Mouse (Mus musculus) erythroid progenitor cell, adult 5-6 weeks (primary cell): ENCODE measurements around the gene Cacna2d2. TPM values are rescaled to one million over a fixed set of nuclear protein-coding genes. Genes with fewer than 3 reads are reported as not detected.

ENCODE experiments used
- ATAC-seq: replicated peaks from 2 replicates; pipeline ENCODE4 v1.8.0; 2016; ENCODE audit warnings: moderate number of reproducible peaks, mild to moderate bottlenecking, moderate TSS enrichment, inconsistent platforms; ENCODE audit not compliant: poor library complexity, low FRiP score, severe bottlenecking
- total RNA-seq, 2 experiments: library from RNA; stranded (forward) in 1 of 2; stranded (reverse) in 1 of 2; fragments of 150-400 nt in 1 of 2; fragments of 186-747, 209-891 nt in 1 of 2; gene quantifications; 2 replicates each; pipeline versions ENCODE4 v1.2.3 to v1.2.4; 2015 to 2017; ENCODE audit warnings: low replicate concordance in 2 of 2

Cacna2d2 gene
- total RNA-seq, 2 experiments from 2014 or later: not detected

GRCm38 (mm10) chr9:107451891-107452521 is 52.6 kb downstream of the Cacna2d2 start:
- ATAC-seq: no peak

- ATAC-seq: no peak
Measured at GRCm38 (mm10) chr9:107452552-107452951, 53.1 kb downstream of the Cacna2d2 start.

- ATAC-seq: no peak
Measured at GRCm38 (mm10) chr9:107453151-107453550, 53.7 kb downstream of the Cacna2d2 start.

- no peak for ATAC-seq
Measured at GRCm38 (mm10) chr9:107456667-107457066, 57.3 kb downstream of the Cacna2d2 start.

GRCm38 (mm10) chr9:107462907-107463306 is 63.5 kb downstream of the Cacna2d2 start:
- ATAC-seq: no peak

- peak; percentile 74 for ATAC-seq
Measured at GRCm38 (mm10) chr9:107463509-107463908, 64.1 kb downstream of the Cacna2d2 start.

GRCm38 (mm10) chr9:107464130-107464529 is 64.7 kb downstream of the Cacna2d2 start:
- ATAC-seq: no peak

GRCm38 (mm10) chr9:107465657-107466056 is 66.2 kb downstream of the Cacna2d2 start:
- ATAC-seq: no peak

GRCm38 (mm10) chr9:107469213-107469795 is 69.9 kb downstream of the Cacna2d2 start:
- ATAC-seq: no peak

GRCm38 (mm10) chr9:107470427-107470826 is 71.0 kb downstream of the Cacna2d2 start:
- ATAC-seq: no peak

GRCm38 (mm10) chr9:107474016-107474415 is 74.6 kb downstream of the Cacna2d2 start:
- ATAC-seq: no peak

- ATAC-seq: no peak
Measured at GRCm38 (mm10) chr9:107478979-107479378, 79.6 kb downstream of the Cacna2d2 start.

GRCm38 (mm10) chr9:107479593-107479992 is 80.2 kb downstream of the Cacna2d2 start:
- no peak for ATAC-seq

- ATAC-seq: no peak
Measured at GRCm38 (mm10) chr9:107480477-107481069, 81.2 kb downstream of the Cacna2d2 start.

- ATAC-seq: no peak
Measured at GRCm38 (mm10) chr9:107481340-107481739, 81.9 kb downstream of the Cacna2d2 start.

GRCm38 (mm10) chr9:107482004-107482403 is 82.6 kb downstream of the Cacna2d2 start:
- no peak for ATAC-seq

- ATAC-seq: no peak
Measured at GRCm38 (mm10) chr9:107482770-107483169, 83.4 kb downstream of the Cacna2d2 start.

GRCm38 (mm10) chr9:107483714-107484113 is 84.3 kb downstream of the Cacna2d2 start:
- no peak for ATAC-seq

GRCm38 (mm10) chr9:107484302-107484701 is 84.9 kb downstream of the Cacna2d2 start:
- no peak for ATAC-seq

GRCm38 (mm10) chr9:107484766-107485165 is 85.4 kb downstream of the Cacna2d2 start:
- no peak for ATAC-seq

GRCm38 (mm10) chr9:107486086-107486485 is 86.7 kb downstream of the Cacna2d2 start:
- ATAC-seq: no peak
